Mouse (Mus musculus) brown adipose tissue, adult 24 weeks (tissue): ENCODE measurements around the gene Gpcpd1. TPM values are rescaled to one million over a fixed set of nuclear protein-coding genes. Genes with fewer than 3 reads are reported as not detected.

ENCODE experiments used
- H3K27ac ChIP-seq: fragments of 200-500 bp; replicated peaks from 2 replicates; pipeline ENCODE4 v1.5.1; 2012; ENCODE audit warnings: low read depth, mild to moderate bottlenecking, low read length
- H3K4me1 ChIP-seq: fragments of 200-500 bp; 2 replicates; pipeline ENCODE4 v1.6.1; 2012; ENCODE audit warnings: low read length, mixed read lengths; ENCODE audit not compliant: control insufficient read depth, insufficient read depth, insufficient read length
- H3K4me3 ChIP-seq: fragments of 200-500 bp; 2 replicates; pipeline ENCODE4 v1.5.1; 2012; ENCODE audit warnings: low read depth, mild to moderate bottlenecking, low read length, moderate library complexity; ENCODE audit not compliant: insufficient read depth
- polyA plus RNA-seq: library from polyadenylated mRNA; stranded (reverse); fragments of >200 nt; gene quantifications from 2 replicates; pipeline ENCODE4 v1.2.4, GENCODE M21; 2012; ENCODE audit not compliant: missing spikeins, insufficient read depth, insufficient read length

Gpcpd1 gene
- polyA plus RNA-seq, 1 experiment, result 23.7 TPM

DNA sequence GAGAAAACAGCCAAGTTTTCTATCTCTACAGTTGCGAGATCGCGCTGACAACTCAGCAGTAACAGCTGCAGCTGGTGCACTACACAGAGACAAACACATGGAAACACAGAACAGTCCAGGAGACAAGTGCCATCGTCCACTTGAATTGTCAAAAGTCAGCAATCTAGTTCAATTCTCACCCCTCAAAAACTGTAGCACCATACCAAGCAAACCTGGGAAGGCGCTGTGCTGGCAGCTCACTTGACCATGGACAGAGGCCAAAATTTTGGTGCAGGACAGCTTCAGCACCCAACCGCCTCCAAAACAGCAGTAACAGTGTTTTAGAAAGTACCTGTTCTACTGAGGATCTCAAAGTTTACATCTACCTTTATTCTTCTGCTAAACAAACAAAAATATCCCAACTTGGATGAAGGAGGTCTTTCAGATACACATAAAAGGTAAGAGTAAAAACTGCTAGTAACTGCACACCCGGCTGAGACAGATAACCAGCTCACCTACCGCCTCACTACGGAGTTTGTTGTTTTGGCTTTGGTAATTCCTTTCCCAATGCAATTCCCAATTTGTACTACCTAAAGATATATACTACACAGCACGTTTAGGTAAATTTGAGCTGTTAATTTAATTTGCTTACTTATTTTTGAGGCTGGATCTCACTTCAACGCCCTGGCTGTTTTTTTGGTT lies 11.6 kb downstream of the Gpcpd1 start:
- Histone ChIP-seq H3K4me3 (peak overlapping the region; percentile 34), H3K4me1 (peaks cover 2% of the 10 kb centered on the region; the same call in 1 of the 2 replicates), H3K27ac (peak overlapping the region; percentile 43; the same call in 1 of the 2 replicates)

DNA sequence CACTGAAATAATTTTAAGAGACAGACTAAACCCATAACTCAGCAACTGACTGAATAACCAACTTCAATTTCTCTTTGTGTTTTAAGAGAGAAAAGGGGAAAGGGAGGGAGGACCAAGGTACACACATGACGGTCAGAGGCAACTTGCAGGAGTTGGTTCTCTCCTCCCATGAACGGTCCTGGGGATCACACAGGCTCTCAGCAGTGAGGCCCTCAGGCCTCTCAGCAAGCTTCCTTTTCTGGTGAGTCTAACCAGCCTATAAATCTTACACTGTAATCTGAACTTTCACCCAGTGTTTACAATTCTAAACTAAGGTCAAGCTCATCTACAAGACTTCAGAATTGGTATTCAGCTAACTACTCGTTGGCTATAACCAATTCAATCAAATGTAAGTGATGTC lies 12.3 kb downstream of the Gpcpd1 start:
- H3K27ac ChIP-seq, result peak overlapping the region; percentile 57
- no peak overlapping the region for H3K4me3 ChIP-seq
- H3K4me1 ChIP-seq, result peaks cover 2% of the 10 kb centered on the region; the same call in 1 of the 2 replicates

DNA sequence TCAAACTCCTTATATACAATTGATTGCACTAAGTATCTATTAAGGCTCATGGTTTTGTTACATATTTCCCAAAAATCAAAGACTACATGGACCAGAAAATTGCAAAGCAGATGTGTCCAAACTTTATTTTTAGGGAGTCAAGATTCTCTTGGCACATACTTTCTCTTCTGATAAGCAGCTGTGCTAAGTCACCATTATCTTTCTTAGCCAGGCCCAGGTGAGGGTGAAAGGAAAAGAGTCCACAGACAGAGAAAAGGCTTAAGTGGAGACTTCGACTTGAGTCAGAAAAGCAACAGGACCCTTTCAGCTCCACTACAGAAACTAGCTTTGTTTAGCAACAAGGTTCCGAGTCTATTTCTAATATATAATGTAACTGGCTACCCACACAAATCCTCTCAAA lies 14.2 kb downstream of the Gpcpd1 start:
- H3K4me1 ChIP-seq, result peaks cover 2% of the 10 kb centered on the region; the same call in 1 of the 2 replicates
- no peak overlapping the region for H3K4me3 ChIP-seq
- H3K27ac ChIP-seq, result no peak overlapping the region

DNA sequence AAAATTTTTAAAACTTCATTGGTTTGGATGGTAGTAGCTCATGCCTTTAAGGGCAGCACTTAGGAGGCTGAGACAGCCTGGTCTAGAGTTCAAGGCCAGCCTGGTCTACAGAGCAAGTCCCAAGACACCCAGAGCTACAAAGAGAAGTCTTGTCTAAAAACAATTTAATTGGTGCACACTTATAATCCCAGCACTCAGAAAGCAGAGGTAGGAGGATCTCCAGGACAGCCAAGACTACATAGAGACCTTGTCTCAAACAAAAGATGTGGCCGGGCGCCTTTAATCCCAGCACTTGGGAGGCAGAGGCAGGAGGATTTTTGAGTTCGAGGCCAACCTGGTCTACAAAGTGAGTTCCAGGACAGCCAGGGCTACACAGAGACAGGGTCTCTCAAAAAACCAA lies 14.9 kb downstream of the Gpcpd1 start:
- H3K27ac ChIP-seq, result no peak overlapping the region
- no peak overlapping the region for H3K4me3 ChIP-seq
- H3K4me1 ChIP-seq, result peaks cover 2% of the 10 kb centered on the region; the same call in 1 of the 2 replicates

DNA sequence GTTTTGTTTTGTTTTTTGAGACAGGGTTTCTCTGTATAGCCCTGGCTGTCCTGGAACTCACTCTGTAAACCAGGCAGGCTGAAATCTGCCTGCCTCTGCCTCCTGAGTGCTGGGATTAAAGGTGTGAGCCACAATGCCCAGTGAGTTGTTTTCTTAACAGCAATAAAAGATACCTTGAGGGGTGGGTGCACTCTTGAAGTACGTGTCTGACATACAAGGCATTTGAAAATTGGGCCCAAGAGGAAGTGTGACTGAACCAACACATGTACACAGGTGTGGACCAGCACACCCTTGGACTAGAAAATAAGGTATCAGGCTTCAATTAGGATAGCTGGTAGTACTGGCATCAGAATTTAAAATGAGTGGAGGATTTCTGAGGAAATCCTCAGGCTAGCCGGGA lies 16.2 kb downstream of the Gpcpd1 start:
- H3K4me3 ChIP-seq, result no peak overlapping the region
- H3K27ac ChIP-seq, result no peak overlapping the region
- H3K4me1 ChIP-seq, result peaks cover 2% of the 10 kb centered on the region; the same call in 1 of the 2 replicates

DNA sequence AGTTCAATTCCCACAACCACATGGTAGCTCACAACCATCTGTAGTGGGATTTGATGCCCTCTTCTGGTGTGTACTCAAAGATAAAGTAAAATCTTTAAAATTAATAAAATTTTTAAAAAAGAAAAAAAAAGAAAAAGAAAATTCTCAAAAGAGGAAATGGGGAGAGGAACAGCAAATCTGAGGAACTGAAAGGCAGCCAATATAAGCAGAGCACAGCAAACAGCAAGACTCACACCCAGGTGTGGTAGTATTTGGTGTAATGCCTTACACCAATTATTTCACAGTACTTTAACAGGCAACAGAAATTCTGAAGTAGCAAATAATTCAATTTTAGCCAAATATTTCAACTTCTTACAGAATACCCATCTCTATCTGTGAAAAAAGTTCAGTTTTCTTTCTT lies 16.7 kb downstream of the Gpcpd1 start:
- no peak overlapping the region for H3K4me3 ChIP-seq
- no peak overlapping the region for H3K27ac ChIP-seq
- peaks cover 2% of the 10 kb centered on the region; the same call in 1 of the 2 replicates for H3K4me1 ChIP-seq

DNA sequence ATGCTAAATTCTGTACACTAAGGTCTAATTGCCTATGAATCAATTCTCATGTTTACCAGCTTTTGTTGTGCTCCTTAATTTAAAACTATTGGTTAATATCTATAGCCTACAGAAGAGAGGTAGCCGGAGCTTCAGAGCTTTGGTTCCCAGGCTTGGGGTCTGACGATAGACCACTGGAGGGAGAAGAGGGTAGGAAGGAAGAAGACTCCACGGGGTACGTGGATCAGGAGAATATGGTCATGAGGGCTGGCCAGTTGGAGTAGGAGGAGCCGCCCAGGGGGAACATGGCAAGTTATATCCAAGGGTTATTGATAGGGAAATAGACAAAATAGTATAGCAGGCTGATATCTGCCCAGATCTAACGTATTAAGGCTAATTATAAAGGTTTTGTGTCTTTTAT lies 17.8 kb downstream of the Gpcpd1 start:
- no peak overlapping the region for H3K27ac ChIP-seq
- no peak overlapping the region for H3K4me3 ChIP-seq
- no peaks in the 10 kb centered on the region for H3K4me1 ChIP-seq

DNA sequence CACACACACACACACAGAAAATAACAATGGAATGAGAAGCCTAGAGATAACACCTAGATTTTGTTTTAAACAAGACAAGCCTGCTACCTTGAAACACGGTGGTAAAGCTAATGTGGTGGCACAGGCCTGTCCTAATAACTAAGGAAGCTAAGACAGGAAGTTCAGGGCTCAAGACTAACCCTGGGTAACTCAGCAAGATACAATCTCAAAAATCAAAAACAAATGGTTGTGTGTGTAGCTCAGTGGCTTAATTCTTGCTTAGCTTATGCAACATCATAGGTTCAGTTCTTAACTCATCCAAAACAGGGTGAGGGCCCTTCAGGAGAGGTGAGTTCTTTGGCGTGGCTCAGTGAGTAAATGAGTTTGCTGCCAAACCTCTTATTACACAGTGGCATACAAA lies 20.1 kb downstream of the Gpcpd1 start:
- no peak overlapping the region for H3K27ac ChIP-seq
- no peaks in the 10 kb centered on the region for H3K4me1 ChIP-seq

DNA sequence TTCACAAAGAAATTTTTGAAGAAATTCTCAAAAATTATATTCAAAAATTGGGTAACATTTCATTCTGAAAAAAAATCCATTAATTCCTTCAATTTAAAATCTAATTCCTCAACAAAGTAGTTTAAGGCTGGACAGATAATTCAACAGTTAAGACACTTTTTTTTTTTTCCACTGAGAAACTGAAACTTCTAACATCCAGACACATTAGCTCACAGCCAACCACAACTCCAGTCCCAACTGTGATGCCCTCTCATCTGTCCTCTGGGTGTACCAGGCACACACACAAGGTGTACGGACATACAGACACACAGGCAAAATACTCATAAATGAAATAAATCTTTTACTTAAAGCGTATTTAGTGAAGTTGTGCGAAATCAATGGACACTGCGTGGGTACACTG lies 25.7 kb downstream of the Gpcpd1 start:
- Histone ChIP-seq H3K27ac (no peak overlapping the region), H3K4me3 (no peak overlapping the region), H3K4me1 (no peaks in the 10 kb centered on the region; the same call in 1 of the 2 replicates)

More for the DNA sequence above, 20.1 kb downstream of the Gpcpd1 start:
- H3K4me3 ChIP-seq, result no peak overlapping the region

DNA sequence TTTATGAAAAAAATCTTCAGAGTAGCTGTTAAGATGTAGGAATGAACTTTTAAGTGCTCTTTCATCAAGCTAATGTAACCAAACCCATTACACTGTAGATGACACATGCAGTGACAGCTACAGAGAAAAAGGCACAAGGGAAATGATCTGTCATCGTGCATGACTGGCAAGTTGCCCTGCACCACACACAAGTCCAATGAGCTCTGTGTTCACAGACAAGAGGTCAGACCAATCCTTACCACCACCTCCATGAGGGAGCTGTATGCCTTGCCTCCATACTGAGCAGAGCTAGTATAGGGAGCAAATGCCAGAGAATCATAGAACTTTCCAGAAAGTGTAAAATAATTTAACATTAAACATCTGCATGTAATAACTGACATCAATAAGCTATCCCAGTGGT lies 59.7 kb downstream of the Gpcpd1 start:
- Histone ChIP-seq H3K27ac (no peak overlapping the region), H3K4me3 (no peak overlapping the region), H3K4me1 (no peaks in the 10 kb centered on the region)

DNA sequence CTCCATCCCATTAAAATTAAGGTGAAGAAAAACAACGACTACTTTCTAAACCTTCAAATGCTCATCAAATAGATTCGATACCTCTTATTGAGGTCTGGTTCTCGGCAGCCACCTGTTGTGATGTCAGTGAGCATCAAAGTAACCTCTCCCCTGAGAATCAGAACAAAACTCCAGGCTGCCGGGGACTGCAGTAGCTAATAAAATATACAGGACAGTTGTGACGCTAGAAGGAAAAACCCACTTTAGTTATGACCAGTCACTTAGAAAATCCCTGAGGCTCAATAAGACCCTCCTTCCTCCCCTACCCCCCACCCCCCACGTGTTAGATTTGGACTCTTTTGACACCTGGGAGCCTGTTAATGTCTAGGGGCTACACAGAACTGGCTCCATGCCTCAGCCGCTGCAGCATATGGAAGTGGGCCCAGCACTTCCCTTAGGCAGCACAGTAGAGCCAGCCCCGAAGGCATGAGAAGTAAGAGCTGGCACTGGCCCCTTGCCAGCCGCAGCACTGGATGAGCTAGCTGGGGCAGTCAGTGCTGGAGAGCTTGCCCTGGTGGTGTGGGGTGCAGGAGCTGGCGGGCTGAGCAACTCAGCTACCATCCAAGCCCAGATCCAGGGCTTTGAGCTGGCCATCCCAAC lies 60.5 kb downstream of the Gpcpd1 start:
- no peaks in the 10 kb centered on the region for H3K4me1 ChIP-seq

DNA sequence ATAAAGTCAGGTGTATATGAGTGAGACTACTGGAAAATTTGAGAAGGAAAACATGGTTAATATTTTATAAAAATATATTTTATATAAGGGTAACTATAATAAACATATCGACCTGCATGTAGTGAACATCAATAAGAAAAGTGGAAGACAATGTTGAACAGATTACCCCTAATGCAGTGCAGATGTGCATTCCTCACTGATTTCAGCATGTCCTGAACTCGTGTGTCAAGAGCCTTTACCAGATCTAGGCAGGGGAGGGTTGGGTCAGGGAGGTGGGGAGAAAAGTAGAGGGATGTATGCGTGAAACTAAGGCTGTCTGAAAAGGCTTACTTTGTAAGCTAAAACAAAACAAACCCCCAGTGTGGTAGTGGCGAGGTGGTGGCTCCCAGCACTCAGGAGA lies 61.4 kb downstream of the Gpcpd1 start:
- Histone ChIP-seq H3K4me1 (no peaks in the 10 kb centered on the region), H3K27ac (no peak overlapping the region), H3K4me3 (no peak overlapping the region)

More for the DNA sequence above, 60.5 kb downstream of the Gpcpd1 start:
- no peak overlapping the region for H3K4me3 ChIP-seq
- no peak overlapping the region for H3K27ac ChIP-seq

DNA sequence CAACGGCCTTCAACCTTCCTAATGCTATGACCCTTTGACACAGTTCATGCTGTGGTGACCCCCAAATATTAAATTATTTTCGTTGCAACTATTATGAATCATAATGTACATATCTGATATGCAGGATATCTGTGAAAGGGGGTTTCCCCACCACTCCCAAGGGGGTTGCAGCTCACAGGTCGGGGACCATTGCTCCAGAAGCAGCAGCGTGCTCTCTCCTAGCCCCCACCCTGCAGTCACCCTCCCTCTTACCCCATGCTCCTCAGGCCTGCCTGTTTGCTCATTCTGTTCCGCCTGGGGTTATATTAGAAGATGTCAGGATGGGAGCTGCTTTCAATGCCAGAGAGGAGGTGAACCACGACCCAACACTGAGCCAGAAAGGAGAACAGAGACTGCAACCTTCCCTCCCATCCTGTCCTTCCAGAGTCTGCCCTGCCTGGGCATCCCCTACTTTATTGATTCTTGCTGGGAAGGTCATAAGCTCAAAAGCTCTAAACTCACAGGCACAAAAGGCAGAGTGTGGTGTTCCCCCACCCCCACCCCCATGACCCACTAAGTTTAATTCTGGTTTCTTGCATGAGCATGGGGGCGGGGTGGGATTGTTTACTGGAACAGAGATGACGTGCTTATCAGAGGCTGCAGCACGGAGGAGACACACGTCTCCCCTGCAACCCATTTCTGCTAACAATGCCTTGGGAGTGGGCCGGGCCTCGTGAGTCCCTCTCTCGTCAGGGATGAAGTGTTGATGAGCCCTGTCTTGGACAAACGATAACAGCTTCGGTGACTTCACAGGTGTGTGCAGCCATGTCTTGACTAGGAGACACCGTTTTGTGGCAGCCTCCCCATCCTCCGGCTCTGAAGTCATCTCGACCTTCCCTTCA lies 69.3 kb downstream of the Gpcpd1 start:
- H3K4me3 ChIP-seq, result no peak overlapping the region
- H3K4me1 ChIP-seq, result no peaks in the 10 kb centered on the region
- H3K27ac ChIP-seq, result no peak overlapping the region

DNA sequence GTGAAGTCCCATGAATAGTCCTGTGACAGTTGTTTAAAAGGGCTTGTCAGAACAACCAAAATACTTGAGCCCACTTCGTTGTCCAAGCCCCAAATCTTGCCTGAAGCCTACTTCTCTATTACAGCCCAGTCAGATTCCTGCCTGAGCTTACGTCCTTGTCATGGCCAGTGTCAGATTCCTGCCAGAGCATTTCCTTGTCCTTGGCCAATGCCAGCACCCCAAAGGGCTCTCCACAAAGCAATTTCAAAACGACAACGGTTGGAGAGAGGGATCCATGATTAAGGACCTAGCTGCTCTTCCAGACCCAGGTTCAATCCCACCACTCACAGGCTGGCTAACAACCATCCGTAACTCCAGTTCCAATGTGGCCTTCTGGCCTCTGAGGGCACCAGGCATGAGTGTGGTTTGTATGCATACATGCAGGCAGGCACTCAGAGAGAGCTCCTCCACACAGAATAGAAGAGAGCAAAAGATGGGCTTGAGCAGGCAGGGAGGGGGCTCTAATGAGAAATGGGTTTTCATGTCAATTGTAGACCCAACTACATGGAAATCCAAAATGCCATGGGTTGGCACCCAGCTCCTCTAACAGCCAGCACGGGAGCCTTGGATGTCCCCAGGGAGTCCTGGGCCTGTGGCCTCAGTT lies 70.2 kb downstream of the Gpcpd1 start:
- Histone ChIP-seq H3K4me1 (no peaks in the 10 kb centered on the region), H3K27ac (no peak overlapping the region), H3K4me3 (no peak overlapping the region)
